Mouse (Mus musculus) stomach, postnatal 0 days (tissue): ENCODE measurements at regions not wholly inside any gene's neighbourhood (a gene's known extent, or its start where the extent isn't known, plus 50 kb on each side); places are given as distances from the start of the nearest gene placed in this dataset.

Source experiments
- ATAC-seq: fragments of 200-750 bp; cut with Nextera tagmentation; 2 replicates; pipeline ENCODE4 v1.8.0; 2017; ENCODE audit not compliant: low FRiP score, low TSS enrichment
- DNase-seq: peaks from one replicate; pipeline ENCODE4 v3.0.0-alpha.2; 2016; ENCODE audit warnings: low spot score
- H3K27ac ChIP-seq: fragments of 300-500 bp; sonication (generic); replicated peaks from 2 replicates; pipeline ENCODE4 v1.5.1; 2014; ENCODE audit warnings: mild to moderate bottlenecking, control low read depth
- H3K27me3 ChIP-seq: fragments of 300-500 bp; sonication (generic); 2 replicates; pipeline ENCODE4 v1.6.1; 2014; ENCODE audit warnings: low read length; ENCODE audit not compliant: control insufficient read depth, insufficient read depth
- H3K36me3 ChIP-seq: fragments of 300-500 bp; sonication (generic); 2 replicates; pipeline ENCODE4 v1.6.1; 2014; ENCODE audit warnings: low read length, mixed read lengths; ENCODE audit not compliant: control insufficient read depth, insufficient read depth
- H3K4me1 ChIP-seq: fragments of 300-500 bp; sonication (generic); replicated peaks from 2 replicates; pipeline ENCODE4 v1.6.1; 2014; ENCODE audit warnings: antibody characterized with exemption; ENCODE audit not compliant: control insufficient read depth, insufficient read depth
- H3K4me2 ChIP-seq: fragments of 300-500 bp; sonication (generic); replicated peaks from 2 replicates; pipeline ENCODE4 v1.6.1; 2014; ENCODE audit warnings: low read depth, mild to moderate bottlenecking, control low read depth, moderate library complexity
- H3K4me3 ChIP-seq: fragments of 300-500 bp; sonication (generic); 2 replicates; pipeline ENCODE4 v1.5.1; 2014; ENCODE audit warnings: low read depth, low read length, control low read depth
- H3K9ac ChIP-seq: fragments of 300-500 bp; sonication (generic); 2 replicates; pipeline ENCODE4 v1.6.1; 2014; ENCODE audit warnings: mild to moderate bottlenecking, low read length, control low read depth, mixed read lengths
- H3K9me3 ChIP-seq: fragments of 300-500 bp; sonication (generic); 2 replicates; pipeline ENCODE4 v1.6.1; 2016; ENCODE audit warnings: low read length; ENCODE audit not compliant: control insufficient read depth
- CTCF ChIP-seq: IDR thresholded peaks from 2 replicates; pipeline ENCODE4 v1.5.1; 2016; ENCODE audit warnings: antibody characterized with exemption, low read depth, mild to moderate bottlenecking, moderate library complexity
- EP300 ChIP-seq: optimal IDR thresholded peaks from 2 replicates; pipeline ENCODE3; 2016; ENCODE audit warnings: antibody characterized with exemption
- WGBS: fragments of 180-500 bp; shearing (Covaris S2); extraction: QIAGEN DNeasy Blood & Tissue Kit; methylation state at CpG from one replicate; pipeline ENCODE4 v1.1.7; 2014; 5-methylcytosine and 5-hydroxymethylcytosine counted together

DNA sequence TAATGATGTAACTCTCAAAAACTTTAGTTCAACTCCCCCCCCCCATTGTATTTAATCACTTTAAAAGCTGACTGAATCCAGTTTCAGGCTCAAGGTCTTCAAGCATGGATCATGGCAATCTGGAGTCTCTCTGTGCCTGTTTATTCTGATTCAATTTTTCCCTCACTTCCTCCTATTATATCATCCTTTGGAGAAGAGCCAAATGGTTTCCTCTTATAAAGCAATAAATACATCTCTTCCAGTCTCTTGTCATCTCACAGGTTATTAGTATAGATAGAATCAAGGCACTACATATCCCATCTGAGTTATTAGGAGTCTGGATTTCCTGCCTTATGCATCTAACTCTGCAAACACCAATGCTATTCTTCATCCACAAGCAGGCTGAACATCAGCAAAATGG is 530.2 kb upstream of the Pdcd1 start:
- ATAC-seq (no peak), DNase-seq (no peak)
- Histone ChIP-seq H3K9ac (no peak overlapping the region), H3K9me3 (no peaks in the 10 kb centered on the region), H3K4me2 (no peak overlapping the region), H3K36me3 (no peaks in the 10 kb centered on the region), H3K27ac (no peak overlapping the region), H3K4me3 (no peak overlapping the region), H3K4me1 (no peaks in the 10 kb centered on the region), H3K27me3 (no peaks in the 10 kb centered on the region)
- TF ChIP-seq CTCF (no peak), EP300 (no peak)

GRCm38 (mm10) chr1:94581650-94582405 is 529.5 kb upstream of the Pdcd1 start:
- H3K9ac ChIP-seq = no peak overlapping the region
- no peak for DNase-seq
- ATAC-seq = no peak
- no peaks in the 10 kb centered on the region for H3K36me3 ChIP-seq
- no peaks in the 10 kb centered on the region for H3K9me3 ChIP-seq
- H3K27ac ChIP-seq = no peak overlapping the region
- no peaks in the 10 kb centered on the region for H3K4me1 ChIP-seq
- H3K4me2 ChIP-seq = no peak overlapping the region
- WGBS = 25% methylated on average over 4 of the region's 4 CpGs
- H3K4me3 ChIP-seq = no peak overlapping the region
- TF ChIP-seq EP300 (no peak), CTCF (no peak)
- no peaks in the 10 kb centered on the region for H3K27me3 ChIP-seq

GRCm38 (mm10) chr1:94532773-94533541 is 480.6 kb upstream of the Pdcd1 start:
- H3K9me3 ChIP-seq = no peaks in the 10 kb centered on the region
- H3K4me1 ChIP-seq = no peaks in the 10 kb centered on the region
- no peak for TF ChIP-seq EP300
- no peak for TF ChIP-seq CTCF
- ATAC-seq = no peak
- H3K9ac ChIP-seq = no peak overlapping the region
- H3K36me3 ChIP-seq = no peaks in the 10 kb centered on the region
- H3K4me3 ChIP-seq = no peak overlapping the region
- no peak overlapping the region for H3K27ac ChIP-seq
- DNase-seq = no peak
- no peak overlapping the region for H3K4me2 ChIP-seq
- 56% methylated on average over 4 of the region's 4 CpGs for WGBS
- H3K27me3 ChIP-seq = no peaks in the 10 kb centered on the region

- no peak for DNase-seq
Observed at GRCm38 (mm10) chr1:94504080-94504520, 451.7 kb upstream of the Pdcd1 start.

GRCm38 (mm10) chr1:94503379-94504079 is 451.2 kb upstream of the Pdcd1 start:
- no peaks in the 10 kb centered on the region for H3K4me1 ChIP-seq
- no peaks in the 10 kb centered on the region for H3K27me3 ChIP-seq
- 61% methylated on average over 6 of the region's 6 CpGs for WGBS
- H3K4me3 ChIP-seq = no peak overlapping the region
- no peak overlapping the region for H3K4me2 ChIP-seq
- no peak overlapping the region for H3K27ac ChIP-seq
- no peak for DNase-seq
- H3K36me3 ChIP-seq = no peaks in the 10 kb centered on the region
- H3K9ac ChIP-seq = no peak overlapping the region
- no peaks in the 10 kb centered on the region for H3K9me3 ChIP-seq
- no peak for TF ChIP-seq EP300
- no peak for TF ChIP-seq CTCF
- no peak for ATAC-seq

More at GRCm38 (mm10) chr1:94504080-94504520, 451.7 kb upstream of the Pdcd1 start:
- Histone ChIP-seq H3K27me3 (no peaks in the 10 kb centered on the region), H3K27ac (no peak overlapping the region), H3K4me1 (no peaks in the 10 kb centered on the region), H3K9me3 (no peaks in the 10 kb centered on the region), H3K9ac (no peak overlapping the region), H3K4me3 (no peak overlapping the region), H3K36me3 (no peaks in the 10 kb centered on the region), H3K4me2 (no peak overlapping the region)
- TF ChIP-seq EP300 (no peak), CTCF (no peak)
- no peak for ATAC-seq
- WGBS = 25% methylated on average over 4 of the region's 4 CpGs
